Mouse (Mus musculus) megakaryocyte, embryonic 14.5 days (primary cell): Measurements from ENCODE around the gene Npas3.

Experiments
- FLI1 ChIP-seq: IDR thresholded peaks from 2 replicates; pipeline ENCODE4 v1.6.1; 2012; ENCODE audit warnings: low read length, inconsistent platforms, mixed read lengths
- GATA1 ChIP-seq: IDR thresholded peaks from 3 replicates; pipeline ENCODE4 v1.6.1; 2012; ENCODE audit warnings: mixed read lengths, low read length, inconsistent platforms, borderline replicate concordance

DNA sequence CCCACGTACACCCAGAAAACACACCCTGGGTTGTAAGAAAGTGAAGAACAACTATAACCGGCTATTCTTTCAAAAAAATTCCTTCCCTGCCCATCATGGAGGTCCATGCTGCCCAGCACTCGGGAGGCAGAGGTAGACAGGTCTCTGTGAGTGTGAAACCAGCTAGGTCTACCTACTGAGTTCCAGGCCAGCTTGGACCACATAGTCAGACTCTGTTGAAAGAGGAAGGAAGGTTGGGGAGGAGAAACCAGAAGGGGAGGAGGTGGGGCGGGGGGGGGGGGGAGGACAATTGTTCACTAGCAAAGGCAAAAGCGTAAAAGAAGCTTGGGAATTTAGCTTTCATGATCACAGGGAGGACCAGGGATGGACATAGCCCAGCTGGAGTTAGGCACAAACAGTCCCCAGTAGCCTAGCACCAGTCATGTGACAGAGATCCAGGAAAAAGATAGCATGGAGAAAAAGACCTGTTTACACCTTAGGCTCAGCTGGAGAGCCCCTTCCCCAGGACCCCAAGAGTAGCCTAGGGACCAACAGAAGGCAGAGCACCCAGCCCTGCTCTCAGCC lies 852.9 kb downstream of the Npas3 start:
- TF ChIP-seq GATA1 (no peak), FLI1 (no peak)
